In the genomic region with DNA sequence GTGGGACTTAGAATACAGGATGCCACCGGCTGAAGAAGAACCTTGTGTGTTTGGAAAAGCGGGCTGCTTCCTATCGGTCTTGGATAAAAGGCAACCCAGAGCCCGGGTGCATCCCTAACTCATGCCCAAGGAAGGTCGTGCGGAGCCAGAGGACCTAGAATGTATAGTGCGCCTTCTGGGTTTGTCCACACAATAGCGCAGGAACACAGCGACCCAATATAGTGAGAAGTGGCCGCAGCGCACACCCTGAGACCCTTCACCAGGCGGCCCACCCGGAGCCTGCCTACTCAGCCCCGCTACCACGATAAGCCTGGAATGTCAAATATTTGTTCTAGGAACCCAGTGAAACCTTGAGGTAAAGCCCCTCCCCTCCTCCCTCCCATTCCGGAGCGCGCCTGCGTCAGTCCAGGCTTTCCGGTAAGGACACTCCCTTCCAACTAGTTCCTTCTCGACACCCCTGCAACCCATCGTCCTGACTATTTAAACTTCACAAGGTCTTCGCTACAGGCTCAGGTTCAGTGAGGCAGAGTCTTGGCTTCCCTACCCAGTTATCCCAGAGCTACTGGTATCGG, we compare ENCODE assay signal across 8 mouse cellular contexts. TPM values are rescaled to one million over a fixed set of nuclear protein-coding genes. Genes with fewer than 3 reads are reported as not detected.
DNase-seq lines count a peak whose midpoint lies in the region; ATAC-seq and TF ChIP-seq lines count a peak whose summit lies in the region.

No protein-coding gene starts in this region.

- under 1% methylated on average over 24 of the region's 24 CpGs for WGBS in hindbrain, embryonic 11.5 days
- WGBS in limb, embryonic 15.5 days = under 1% methylated on average over 24 of the region's 24 CpGs
- under 1% methylated on average over 24 of the region's 24 CpGs for WGBS in midbrain, embryonic 14.5 days

- ATAC-seq in hindbrain, embryonic 11.5 days (ENCODE audit: low FRiP score) = no peak
- ATAC-seq in limb, embryonic 15.5 days (ENCODE audit: insufficient number of reproducible peaks, low FRiP score, low TSS enrichment, low read depth) = peak; percentile 42; the same call in 1 of the 2 replicates
- no peak for ATAC-seq in midbrain, embryonic 14.5 days (ENCODE audit: low FRiP score, low TSS enrichment)

- peak; percentile 52 for DNase-seq in frontal cortex, postnatal 36 days (ENCODE audit: low spot score in 2 of 2)
- no peak for DNase-seq in frontal cortex, postnatal 10 days (ENCODE audit: low spot score in 2 of 2)
- DNase-seq in MN1 (ENCODE audit: low spot score) = peak; percentile 48
- peak; percentile 73 for DNase-seq in hindbrain, embryonic 11.5 days (ENCODE audit: low spot score)
- peak; percentile 67 for DNase-seq in midbrain, embryonic 14.5 days
- DNase-seq in urinary bladder, postnatal 4 days (ENCODE audit: low spot score in 2 of 2) = peak; percentile 65 to 70

- TF ChIP-seq POLR2A in embryonic fibroblast, embryonic 13.5 days (IDR thresholded peaks at IDR 0.05; ENCODE audit: low read depth, low read length) = peak; percentile 97

- peak overlapping the region; percentile 71 for H3K4me3 ChIP-seq in embryonic fibroblast, embryonic 13.5 days (ENCODE audit: insufficient read depth, low read length)
- peak overlapping the region; percentile 41 for H3K4me3 ChIP-seq in hindbrain, embryonic 11.5 days (ENCODE audit: low read depth, low read length)
- H3K4me3 ChIP-seq in limb, embryonic 15.5 days = peak overlapping the region; percentile 51
- peak overlapping the region; percentile 45 for H3K4me3 ChIP-seq in midbrain, embryonic 14.5 days (replicated peaks; ENCODE audit: low read depth, low read length)

- no peak overlapping the region for H3K9ac ChIP-seq in hindbrain, embryonic 11.5 days (ENCODE audit: low read depth, low read length)
- peak overlapping the region; percentile 39 for H3K9ac ChIP-seq in limb, embryonic 15.5 days
- H3K9ac ChIP-seq in midbrain, embryonic 14.5 days (replicated peaks; ENCODE audit: low read length) = peak overlapping the region; percentile 39

- peak overlapping the region; percentile 57 for H3K4me2 ChIP-seq in hindbrain, embryonic 11.5 days (replicated peaks; ENCODE audit: low read depth, low read length)
- peak overlapping the region; percentile 89 for H3K4me2 ChIP-seq in limb, embryonic 15.5 days
- H3K4me2 ChIP-seq in midbrain, embryonic 14.5 days (ENCODE audit: low read length) = peak overlapping the region; percentile 78

- H3K36me3 ChIP-seq in hindbrain, embryonic 11.5 days (ENCODE audit: control insufficient read depth, insufficient read depth, low read length) = no peaks in the 10 kb centered on the region
- no peaks in the 10 kb centered on the region for H3K36me3 ChIP-seq in limb, embryonic 15.5 days
- peaks cover 2% of the 10 kb centered on the region; the same call in 1 of the 2 replicates for H3K36me3 ChIP-seq in midbrain, embryonic 14.5 days (ENCODE audit: control insufficient read depth, insufficient read depth, low read length)

- TF ChIP-seq CTCF in embryonic fibroblast, embryonic 13.5 days (IDR thresholded peaks at IDR 0.05; ENCODE audit: borderline replicate concordance, insufficient read depth, low read length) = no peak

- peaks cover 52% of the 10 kb centered on the region for H3K27me3 ChIP-seq in hindbrain, embryonic 11.5 days (ENCODE audit: control insufficient read depth, insufficient read depth, low read length)
- H3K27me3 ChIP-seq in limb, embryonic 15.5 days = peaks cover 44% of the 10 kb centered on the region
- H3K27me3 ChIP-seq in midbrain, embryonic 14.5 days (ENCODE audit: control insufficient read depth, insufficient read depth, low read length) = peaks cover 69% of the 10 kb centered on the region

- H3K27ac ChIP-seq in embryonic fibroblast, embryonic 13.5 days (ENCODE audit: insufficient read depth, low read length) = peak overlapping the region; percentile 77
- H3K27ac ChIP-seq in hindbrain, embryonic 11.5 days (ENCODE audit: low read depth, low read length) = no peak overlapping the region
- peak overlapping the region; percentile 67 for H3K27ac ChIP-seq in limb, embryonic 15.5 days
- no peak overlapping the region for H3K27ac ChIP-seq in midbrain, embryonic 14.5 days (replicated peaks; ENCODE audit: low read depth, low read length)

- no peaks in the 10 kb centered on the region for H3K4me1 ChIP-seq in embryonic fibroblast, embryonic 13.5 days (ENCODE audit: control insufficient read depth, insufficient read depth, low read length)
- H3K4me1 ChIP-seq in hindbrain, embryonic 11.5 days (replicated peaks; ENCODE audit: control insufficient read depth, insufficient read depth, low read length) = peaks cover 11% of the 10 kb centered on the region
- H3K4me1 ChIP-seq in limb, embryonic 15.5 days = peaks cover 46% of the 10 kb centered on the region
- H3K4me1 ChIP-seq in midbrain, embryonic 14.5 days (ENCODE audit: control insufficient read depth, insufficient read depth, low read length) = peaks cover 22% of the 10 kb centered on the region

- H3K9me3 ChIP-seq in hindbrain, embryonic 11.5 days (ENCODE audit: control insufficient read depth, low read length) = no peaks in the 10 kb centered on the region
- H3K9me3 ChIP-seq in limb, embryonic 15.5 days = no peaks in the 10 kb centered on the region
- H3K9me3 ChIP-seq in midbrain, embryonic 14.5 days (ENCODE audit: control insufficient read depth, low read length) = no peaks in the 10 kb centered on the region

RNA-seq across cellular contexts. Expression of gene Esrp2, which starts 1.2 kb away (rescaled TPM):
- 2.1 and 3.9 TPM in 2 replicates for polyA plus RNA-seq in embryonic fibroblast, embryonic 13.5 days (2011; ENCODE audit: insufficient read length, low read depth, missing spikeins)
- polyA plus RNA-seq in hindbrain, embryonic 11.5 days (2014; fragmentation: Nextera tagmentation; extraction: Ambion mirVana) = 1.5 and 2.1 TPM in 2 replicates
- polyA plus RNA-seq in limb, embryonic 15.5 days (2015; fragmentation: Nextera tagmentation; extraction: Ambion mirVana) = 57.6 and 58.3 TPM in 2 replicates
- 0.25 TPM in 1 of 2 replicates, not detected in the other for polyA plus RNA-seq in midbrain, embryonic 14.5 days (2014; fragmentation: Nextera tagmentation; extraction: Ambion mirVana)

RNA-seq across cellular contexts. Expression of gene Pla2g15, which starts 12.2 kb away (rescaled TPM):
- 30.0 and 40.9 TPM in 2 replicates for polyA plus RNA-seq in embryonic fibroblast, embryonic 13.5 days (2011; ENCODE audit: insufficient read length, low read depth, missing spikeins)
- 4.4 and 5.2 TPM in 2 replicates for polyA plus RNA-seq in hindbrain, embryonic 11.5 days (2014; fragmentation: Nextera tagmentation; extraction: Ambion mirVana)
- polyA plus RNA-seq in limb, embryonic 15.5 days (2015; fragmentation: Nextera tagmentation; extraction: Ambion mirVana) = 17.9 and 19.9 TPM in 2 replicates
- polyA plus RNA-seq in midbrain, embryonic 14.5 days (2014; fragmentation: Nextera tagmentation; extraction: Ambion mirVana) = 6.5 and 16.0 TPM in 2 replicates

RNA-seq across cellular contexts. Expression of gene Slc7a6, which starts 30.7 kb away (rescaled TPM):
- polyA plus RNA-seq in embryonic fibroblast, embryonic 13.5 days (2011; ENCODE audit: insufficient read length, low read depth, missing spikeins) = 57.4 and 59.3 TPM in 2 replicates
- polyA plus RNA-seq in hindbrain, embryonic 11.5 days (2014; fragmentation: Nextera tagmentation; extraction: Ambion mirVana) = 84.4 and 88.9 TPM in 2 replicates
- polyA plus RNA-seq in limb, embryonic 15.5 days (2015; fragmentation: Nextera tagmentation; extraction: Ambion mirVana) = 36.5 and 41.0 TPM in 2 replicates
- polyA plus RNA-seq in midbrain, embryonic 14.5 days (2014; fragmentation: Nextera tagmentation; extraction: Ambion mirVana) = 76.1 and 77.8 TPM in 2 replicates

Comparison
In these comparisons a context has a peak if more than half of its experiments do, and no peak if none do; other contexts are left out.
1. DNase-seq: peak in frontal cortex, postnatal 36 days (2 of 2), MN1 (single experiment), hindbrain, embryonic 11.5 days (single experiment), midbrain, embryonic 14.5 days (single experiment) and urinary bladder, postnatal 4 days (2 of 2); none in frontal cortex, postnatal 10 days (0 of 2).
2. H3K27ac ChIP-seq: peak in embryonic fibroblast, embryonic 13.5 days (single experiment) and limb, embryonic 15.5 days (single experiment); none in hindbrain, embryonic 11.5 days (single experiment) and midbrain, embryonic 14.5 days (single experiment).
3. RNA of gene Esrp2, which starts 1.2 kb away (polyA plus RNA-seq): 57.6 to 58.3 TPM in limb, embryonic 15.5 days; 1.5 to 2.1 TPM in hindbrain, embryonic 11.5 days, 2.1 to 3.9 TPM in embryonic fibroblast, embryonic 13.5 days and 0.25 TPM in midbrain, embryonic 14.5 days; every median in the first group is over 10 times any median in the second.
4. Peak in every context shown above with its lines, with median percentiles within 50 percentile points of each other: H3K4me3 ChIP-seq and H3K4me2 ChIP-seq.